ENCODE assay signal across 7 mouse cellular contexts in genomic region chr13:56609103-56609856, GRCm38 (mm10). TPM values are rescaled to one million over a fixed set of nuclear protein-coding genes. Genes with fewer than 3 reads are reported as not detected.
DNase-seq lines count a peak whose midpoint lies in the region; ATAC-seq and TF ChIP-seq lines count a peak whose summit lies in the region.

TSS of gene Tgfbi (plus strand) at chr13:56609523.

- H3K4me1 ChIP-seq in G1E (ENCODE audit: insufficient read depth, low read depth, low read length) = no peaks in the 10 kb centered on the region
- H3K4me1 ChIP-seq in forebrain, embryonic 11.5 days (replicated peaks; ENCODE audit: control insufficient read depth, insufficient read depth, low read length) = peaks cover 11% of the 10 kb centered on the region; the same call in 1 of the 2 replicates
- peaks cover 38% of the 10 kb centered on the region for H3K4me1 ChIP-seq in megakaryocyte, embryonic 14.5 days

- no peak within 1 kb of the TSS for H3K27ac ChIP-seq in forebrain, embryonic 11.5 days (ENCODE audit: low read depth, low read length)

- no peak for DNase-seq in G1E (ENCODE audit: low spot score)
- DNase-seq in adrenal gland, adult 2 months = peak; percentile 76
- DNase-seq in forebrain, embryonic 11.5 days (ENCODE audit: low spot score) = peak; percentile 80
- DNase-seq in heart, postnatal 10 days = peak; percentile 58 to 60
- peak; percentile 75 to 84 for DNase-seq in kidney, postnatal 4 days
- DNase-seq in spleen, postnatal 10 days (ENCODE audit: low spot score in 2 of 2) = peak; percentile 18 to 45

- H3K4me2 ChIP-seq in forebrain, embryonic 11.5 days (ENCODE audit: low read depth, low read length, severe bottlenecking) = peak within 1 kb of the TSS; percentile 97

- 4% methylated on average over 36 of the region's 36 CpGs for WGBS in forebrain, embryonic 11.5 days

- TF ChIP-seq CTCF in G1E (IDR thresholded peaks at IDR 0.05; ENCODE audit: low read depth, low read length) = no peak

- ATAC-seq in G1E (ENCODE audit: extremely low read depth, insufficient number of reproducible peaks, low FRiP score, poor library complexity, severe bottlenecking) = no peak
- peak; percentile 61; the same call in 1 of the 2 replicates for ATAC-seq in forebrain, embryonic 11.5 days (replicated peaks; ENCODE audit: low FRiP score)

- intact Hi-C loops in heart, postnatal 10 days (cut with DNase I) = no loop called here

- H3K4me3 ChIP-seq in G1E (ENCODE audit: low read depth, low read length) = peak within 1 kb of the TSS; percentile 15; the same call in 1 of the 2 replicates
- H3K4me3 ChIP-seq in forebrain, embryonic 11.5 days (ENCODE audit: low read depth, low read length) = peak within 1 kb of the TSS; percentile 41
- H3K4me3 ChIP-seq in megakaryocyte, embryonic 14.5 days (replicated peaks) = peak within 1 kb of the TSS; percentile 88

- H3K36me3 ChIP-seq in G1E (replicated peaks) = no peaks in the 10 kb centered on the region
- H3K36me3 ChIP-seq in forebrain, embryonic 11.5 days (ENCODE audit: control insufficient read depth, insufficient read depth, low read length) = no peaks in the 10 kb centered on the region
- no peaks in the 10 kb centered on the region for H3K36me3 ChIP-seq in megakaryocyte, embryonic 14.5 days (replicated peaks; ENCODE audit: low read length)

- no peaks in the 10 kb centered on the region for H3K27me3 ChIP-seq in G1E (ENCODE audit: insufficient read depth, low read length)
- H3K27me3 ChIP-seq in forebrain, embryonic 11.5 days (ENCODE audit: control insufficient read depth, insufficient read depth, low read length) = peaks cover 13% of the 10 kb centered on the region; the same call in 1 of the 2 replicates
- H3K27me3 ChIP-seq in megakaryocyte, embryonic 14.5 days (replicated peaks) = peaks cover 78% of the 10 kb centered on the region

- H3K9ac ChIP-seq in forebrain, embryonic 11.5 days (ENCODE audit: low read length) = peak within 1 kb of the TSS; percentile 65

- peaks cover 86% of the 10 kb centered on the region for H3K9me3 ChIP-seq in G1E (replicated peaks)
- H3K9me3 ChIP-seq in forebrain, embryonic 11.5 days (ENCODE audit: control insufficient read depth, low read length) = no peaks in the 10 kb centered on the region
- H3K9me3 ChIP-seq in megakaryocyte, embryonic 14.5 days = no peaks in the 10 kb centered on the region

RNA-seq across cellular contexts. Expression of gene Tgfbi, which starts in this region (rescaled TPM):
- total RNA-seq in G1E (2014; fragmentation: Nextera tagmentation) (not detected in 2 replicates), G1E (2017) (not detected in 2 replicates)
- polyA plus RNA-seq in G1E (2012) = 0.02 TPM in 1 of 2 replicates, not detected in the other
- total RNA-seq in adrenal gland, adult 2 months (2021) = 10 to 100 TPM; 30.7 to 69.6 TPM
- 80.5 and 129 TPM in 2 replicates for polyA plus RNA-seq in adrenal gland, adult 2 months (2012; rRNA removed)
- 26.1 and 26.2 TPM in 2 replicates for polyA plus RNA-seq in forebrain, embryonic 11.5 days (2014; fragmentation: Nextera tagmentation; extraction: Ambion mirVana)
- total RNA-seq in heart, postnatal 10 days (2021) = 10 to 100 TPM; 18.6 to 21.2 TPM
- 7.2 TPM in 1 of 2 replicates, not detected in the other for polyA plus RNA-seq in megakaryocyte, embryonic 14.5 days (2012; ENCODE audit: insufficient read depth, low replicate concordance)

Comparison
In these comparisons a context has a peak if more than half of its experiments do, and no peak if none do; other contexts are left out.
1. RNA of gene Tgfbi (total RNA-seq): 30.7 to 69.6 TPM in adrenal gland, adult 2 months and 18.6 to 21.2 TPM in heart, postnatal 10 days; not detected in G1E; every median in the first group is over 10 times any median in the second.
2. H3K4me3 ChIP-seq: peak in every context shown above with its lines; median percentile 88 in megakaryocyte, embryonic 14.5 days; 41 in forebrain, embryonic 11.5 days; 15 in G1E.